Mouse (Mus musculus) bone marrow, adult 2 months (tissue): ENCODE results near the gene 1700122O11Rik. TPM values are rescaled to one million over a fixed set of nuclear protein-coding genes. Genes with fewer than 3 reads are reported as not detected.

Experiments
- H3K27ac ChIP-seq: fragments of 200-500 bp; 2 replicates; pipeline ENCODE4 v1.5.1; 2012; ENCODE audit warnings: low read depth, mild to moderate bottlenecking, control low read depth, inconsistent platforms, low read length; ENCODE audit not compliant: control insufficient read depth, poor library complexity, insufficient read depth
- H3K4me1 ChIP-seq: fragments of 200-500 bp; 2 replicates; pipeline ENCODE4 v1.6.1; 2011; ENCODE audit warnings: low read length; ENCODE audit not compliant: control insufficient read depth, insufficient read depth
- H3K4me3 ChIP-seq: fragments of 200-500 bp; replicated peaks from 2 replicates; pipeline ENCODE3; 2011; ENCODE audit warnings: mild to moderate bottlenecking, low read depth, low read length, control low read depth; ENCODE audit not compliant: control insufficient read depth
- CTCF ChIP-seq: fragments of 200-500 bp; IDR thresholded peaks from 2 replicates; pipeline ENCODE4 v1.5.1; 2011; ENCODE audit warnings: low read length, control low read depth; ENCODE audit not compliant: control insufficient read depth, insufficient read depth
- POLR2A ChIP-seq: fragments of 200-500 bp; IDR thresholded peaks from 2 replicates; pipeline ENCODE4 v1.6.1; 2011; ENCODE audit warnings: low read depth, mild to moderate bottlenecking, control low read depth, low read length, borderline replicate concordance; ENCODE audit not compliant: control insufficient read depth
- WGBS: fragments of 180-500 bp; shearing (Covaris S2); methylation state at CpG from one replicate; pipeline ENCODE4 v1.1.7; 2018; 5-methylcytosine and 5-hydroxymethylcytosine counted together
- polyA plus RNA-seq: library from polyadenylated mRNA; stranded (reverse); fragments of >200 nt; gene quantifications from 2 replicates; pipeline ENCODE4 v1.2.4, GENCODE M21; 2011; ENCODE audit warnings: low replicate concordance; ENCODE audit not compliant: missing spikeins, insufficient read depth, insufficient read length

1700122O11Rik gene
- not detected in 2 replicates for polyA plus RNA-seq

- Histone ChIP-seq H3K4me3 (no peak within 1 kb of the TSS), H3K27ac (no peak within 1 kb of the TSS), H3K4me1 (peaks cover 3% of the 10 kb centered on the region)
- TF ChIP-seq CTCF (no peak), POLR2A (no peak)
- 74% methylated on average over 2 of the region's 2 CpGs for WGBS
Measured at GRCm38 (mm10) chr17:48038193-48038592, at the start of gene 1700122O11Rik. TSS of gene 1700122O11Rik (minus strand) at chr17:48038293.

GRCm38 (mm10) chr17:48080626-48081025 is 42.5 kb upstream of the 1700122O11Rik start:
- no peaks in the 10 kb centered on the region for H3K4me1 ChIP-seq
- no peak for TF ChIP-seq POLR2A
- no peak for TF ChIP-seq CTCF
- H3K4me3 ChIP-seq = no peak overlapping the region
- WGBS = 45% methylated on average over 3 of the region's 3 CpGs
- no peak overlapping the region for H3K27ac ChIP-seq

- no peak overlapping the region for H3K4me3 ChIP-seq
- no peaks in the 10 kb centered on the region; the same call in 1 of the 2 replicates for H3K4me1 ChIP-seq
- whole genome bisulfite sequencing = 76% methylated on average over 5 of the region's 5 CpGs
- H3K27ac ChIP-seq = no peak overlapping the region
- no peak for TF ChIP-seq CTCF
- TF ChIP-seq POLR2A = no peak
Measured at GRCm38 (mm10) chr17:48067729-48068128, 29.6 kb upstream of the 1700122O11Rik start.

GRCm38 (mm10) chr17:48067083-48067614 is 29.1 kb upstream of the 1700122O11Rik start:
- TF ChIP-seq CTCF = no peak
- no peak for TF ChIP-seq POLR2A
- Histone ChIP-seq H3K4me1 (no peaks in the 10 kb centered on the region; the same call in 1 of the 2 replicates), H3K27ac (no peak overlapping the region), H3K4me3 (no peak overlapping the region)
- 76% methylated on average over 10 of the region's 10 CpGs for WGBS

- TF ChIP-seq CTCF (no peak), POLR2A (no peak)
- Histone ChIP-seq H3K27ac (no peak overlapping the region), H3K4me3 (no peak overlapping the region), H3K4me1 (no peaks in the 10 kb centered on the region; the same call in 1 of the 2 replicates)
- 72% methylated on average over 5 of the region's 5 CpGs for WGBS
Measured at GRCm38 (mm10) chr17:48065081-48065501, 27.0 kb upstream of the 1700122O11Rik start.

- Histone ChIP-seq H3K4me1 (no peaks in the 10 kb centered on the region; the same call in 1 of the 2 replicates), H3K27ac (no peak overlapping the region), H3K4me3 (no peak overlapping the region)
- TF ChIP-seq POLR2A (no peak), CTCF (no peak)
- 45% methylated on average over 10 of the region's 10 CpGs for WGBS
Measured at GRCm38 (mm10) chr17:48064196-48064843, 26.2 kb upstream of the 1700122O11Rik start.

GRCm38 (mm10) chr17:48057382-48057781 is 19.3 kb upstream of the 1700122O11Rik start:
- 12% methylated on average over 12 of the region's 12 CpGs for WGBS
- no peak for TF ChIP-seq POLR2A
- no peak for TF ChIP-seq CTCF
- H3K27ac ChIP-seq = no peak overlapping the region
- no peak overlapping the region for H3K4me3 ChIP-seq
- no peaks in the 10 kb centered on the region for H3K4me1 ChIP-seq

- TF ChIP-seq POLR2A (no peak), CTCF (no peak)
- H3K4me1 ChIP-seq = no peaks in the 10 kb centered on the region
- no peak overlapping the region for H3K4me3 ChIP-seq
- WGBS = 61% methylated on average over 20 of the region's 20 CpGs
- H3K27ac ChIP-seq = no peak overlapping the region
Measured at GRCm38 (mm10) chr17:48055076-48055816, 17.2 kb upstream of the 1700122O11Rik start.
